Mouse (Mus musculus) heart, adult 2 months (tissue): ENCODE results near the gene Krtap1-5. TPM values are rescaled to one million over a fixed set of nuclear protein-coding genes. Genes with fewer than 3 reads are reported as not detected.

ENCODE experiments used
- DNase-seq, 2 experiments: peaks; one replicate each; pipeline ENCODE4 v3.0.0; 2021
- H3K27ac ChIP-seq: fragments of 200-600 bp; 2 replicates; pipeline ENCODE4 v1.8.1; 2022
- H3K27me3 ChIP-seq: fragments of 200-500 bp; 2 replicates; pipeline ENCODE4 v1.6.1; 2012; ENCODE audit warnings: mild to moderate bottlenecking, low read length, inconsistent platforms, mixed read lengths; ENCODE audit not compliant: control insufficient read depth, insufficient read depth
- H3K36me3 ChIP-seq: fragments of 200-500 bp; 2 replicates; pipeline ENCODE4 v1.6.1; 2012; ENCODE audit warnings: low read length, inconsistent platforms; ENCODE audit not compliant: control insufficient read depth, insufficient read depth
- H3K4me1 ChIP-seq: fragments of 200-500 bp; 2 replicates; pipeline ENCODE4 v1.6.1; 2011; ENCODE audit warnings: low read length; ENCODE audit not compliant: control insufficient read depth, insufficient read depth
- H3K4me3 ChIP-seq: fragments of 200-600 bp; 2 replicates; pipeline ENCODE4 v1.8.1; 2022
- H3K79me2 ChIP-seq: fragments of 200-500 bp; replicated peaks from 2 replicates; pipeline ENCODE4 v1.6.1; 2012; ENCODE audit warnings: mild to moderate bottlenecking, inconsistent platforms, low read length, moderate library complexity, mixed read lengths; ENCODE audit not compliant: control insufficient read depth, insufficient read depth
- H3K9ac ChIP-seq: fragments of 200-500 bp; 2 replicates; pipeline ENCODE4 v1.6.1; 2012; ENCODE audit warnings: low read depth, mild to moderate bottlenecking, control low read depth, inconsistent platforms, low read length, mixed read lengths
- CTCF ChIP-seq: fragments of 200-600 bp; IDR thresholded peaks from 2 replicates; pipeline ENCODE4 v1.8.1; 2022; ENCODE audit warnings: antibody characterized with exemption, mild to moderate bottlenecking, moderate library complexity
- EP300 ChIP-seq: fragments of 200-500 bp; IDR thresholded peaks from 2 replicates; pipeline ENCODE4 v1.6.1; 2011; ENCODE audit warnings: low read depth, low read length, control low read depth; ENCODE audit not compliant: insufficient read depth
- POLR2A ChIP-seq: fragments of 200-500 bp; IDR thresholded peaks from 2 replicates; pipeline ENCODE4 v1.6.1; 2011; ENCODE audit warnings: mild to moderate bottlenecking, low read depth, low read length, control low read depth; ENCODE audit not compliant: insufficient read depth
- WGBS: fragments of 180-500 bp; shearing (Covaris S2); methylation state at CpG from one replicate; pipeline ENCODE4 v1.1.7; 2018; 5-methylcytosine and 5-hydroxymethylcytosine counted together
- intact Hi-C: fragments of 180-260 bp; cut with DNase I; formaldehyde crosslinking; loops from one replicate; pipeline ENCODE4 v1.15.1; 2025
- polyA plus RNA-seq: library from polyadenylated mRNA; depleted of rRNA; stranded (reverse); fragments of >200 nt; gene quantifications from 2 replicates; pipeline ENCODE4 v1.2.3, GENCODE M21; 2012
- total RNA-seq, 2 experiments: library from RNA; stranded (reverse); gene quantifications; 2 replicates each; pipeline ENCODE4 v1.2.3; 2021

The Krtap1-5 gene
- total and polyA plus RNA-seq, 3 experiments = not detected

- no peak for TF ChIP-seq POLR2A
- TF ChIP-seq EP300 = no peak
- TF ChIP-seq CTCF = no peak
- Histone ChIP-seq H3K36me3 (no peaks in the 10 kb centered on the region), H3K27ac (no peak overlapping the region), H3K4me1 (no peaks in the 10 kb centered on the region), H3K9ac (no peak overlapping the region), H3K4me3 (no peak overlapping the region), H3K79me2 (no peaks in the 10 kb centered on the region), H3K27me3 (no peaks in the 10 kb centered on the region)
- DNase-seq = no peak
- intact Hi-C loops = no loop called here
- WGBS = 63% methylated on average over 4 of the region's 4 CpGs
Observed at GRCm38 (mm10) chr11:99573164-99573563, 7.7 kb downstream of the Krtap1-5 start.

GRCm38 (mm10) chr11:99566530-99566929 is 14.3 kb downstream of the Krtap1-5 start, which contains the start of gene Krtap3-1:
Gene Krtap3-1 (minus strand): TSS chr11:99566630.
- WGBS = 90% methylated on average over 7 of the region's 7 CpGs
- DNase-seq = no peak
- no peak within 1 kb of the TSS for H3K27ac ChIP-seq
- TF ChIP-seq CTCF = no peak
- no peak for TF ChIP-seq POLR2A
- no peak for TF ChIP-seq EP300
- intact Hi-C loops = no loop called here
- no peak within 1 kb of the TSS for H3K4me3 ChIP-seq
- H3K27me3 ChIP-seq = no peaks in the 10 kb centered on the region
- H3K36me3 ChIP-seq = no peaks in the 10 kb centered on the region
- H3K4me1 ChIP-seq = no peaks in the 10 kb centered on the region
- no peaks in the 10 kb centered on the region for H3K79me2 ChIP-seq
- H3K9ac ChIP-seq = no peak within 1 kb of the TSS

- no peak overlapping the region for H3K4me3 ChIP-seq
- H3K36me3 ChIP-seq = no peaks in the 10 kb centered on the region
- no peaks in the 10 kb centered on the region for H3K4me1 ChIP-seq
- no peak overlapping the region for H3K9ac ChIP-seq
- WGBS = 73% methylated on average over 6 of the region's 6 CpGs
- no peak for DNase-seq
- intact Hi-C loops = no loop called here
- H3K79me2 ChIP-seq = no peaks in the 10 kb centered on the region
- no peak for TF ChIP-seq POLR2A
- no peak for TF ChIP-seq CTCF
- TF ChIP-seq EP300 = no peak
- H3K27me3 ChIP-seq = no peaks in the 10 kb centered on the region
- H3K27ac ChIP-seq = no peak overlapping the region
Observed at GRCm38 (mm10) chr11:99562580-99562979, 18.2 kb downstream of the Krtap1-5 start.

GRCm38 (mm10) chr11:99559366-99559765 is 21.4 kb downstream of the Krtap1-5 start, which contains the start of gene Gm11939:
Gene Gm11939 (minus strand): TSS chr11:99559466.
- intact Hi-C loops = no loop called here
- H3K27me3 ChIP-seq = no peaks in the 10 kb centered on the region
- no peak for DNase-seq
- H3K4me1 ChIP-seq = no peaks in the 10 kb centered on the region
- H3K36me3 ChIP-seq = no peaks in the 10 kb centered on the region
- H3K79me2 ChIP-seq = no peaks in the 10 kb centered on the region
- H3K27ac ChIP-seq = no peak within 1 kb of the TSS
- WGBS = 84% methylated on average over 9 of the region's 9 CpGs
- no peak within 1 kb of the TSS for H3K9ac ChIP-seq
- H3K4me3 ChIP-seq = no peak within 1 kb of the TSS
- TF ChIP-seq POLR2A (no peak), CTCF (no peak), EP300 (no peak)

- Histone ChIP-seq H3K4me1 (no peaks in the 10 kb centered on the region), H3K79me2 (no peaks in the 10 kb centered on the region), H3K36me3 (no peaks in the 10 kb centered on the region), H3K9ac (no peak overlapping the region), H3K27ac (no peak overlapping the region), H3K4me3 (no peak overlapping the region), H3K27me3 (no peaks in the 10 kb centered on the region)
- no peak for DNase-seq
- WGBS = 69% methylated on average over 3 of the region's 3 CpGs
- intact Hi-C loops = no loop called here
- no peak for TF ChIP-seq EP300
- no peak for TF ChIP-seq CTCF
- TF ChIP-seq POLR2A = no peak
Observed at GRCm38 (mm10) chr11:99557976-99558745, 22.7 kb downstream of the Krtap1-5 start.

- no peak for DNase-seq
- TF ChIP-seq EP300 = no peak
- Histone ChIP-seq H3K27ac (no peak within 1 kb of the TSS), H3K4me1 (no peaks in the 10 kb centered on the region), H3K4me3 (no peak within 1 kb of the TSS), H3K36me3 (no peaks in the 10 kb centered on the region), H3K9ac (no peak within 1 kb of the TSS), H3K27me3 (no peaks in the 10 kb centered on the region), H3K79me2 (no peaks in the 10 kb centered on the region)
- WGBS = 78% methylated on average over 2 of the region's 2 CpGs
- intact Hi-C loops = no loop called here
Observed at GRCm38 (mm10) chr11:99556753-99557152, 24.1 kb downstream of the Krtap1-5 start, which contains the start of gene Krtap3-2. Gene Krtap3-2 (minus strand): TSS chr11:99556853.
